Mouse (Mus musculus) forebrain, embryonic 15.5 days (tissue): ENCODE measurements around the gene Dnajc28. TPM values are rescaled to one million over a fixed set of nuclear protein-coding genes. Genes with fewer than 3 reads are reported as not detected.
A peak's percentile ranks its signal among the peaks of the same experiment; 100 is the strongest.

Source experiments
- ATAC-seq: fragments of 200-750 bp; cut with Nextera tagmentation; replicated peaks from 2 replicates; pipeline ENCODE4 v1.8.0; 2017; ENCODE audit warnings: mild to moderate bottlenecking, moderate TSS enrichment, moderate library complexity
- H3K27ac ChIP-seq: fragments of 300-500 bp; sonication (generic); replicated peaks from 2 replicates; pipeline ENCODE4 v1.5.1; 2015; ENCODE audit warnings: mild to moderate bottlenecking, inconsistent platforms
- H3K27me3 ChIP-seq: fragments of 300-500 bp; sonication (generic); 2 replicates; pipeline ENCODE4 v1.6.1; 2015; ENCODE audit warnings: inconsistent platforms
- H3K36me3 ChIP-seq: fragments of 300-500 bp; sonication (generic); 2 replicates; pipeline ENCODE4 v1.6.1; 2015; ENCODE audit warnings: mild to moderate bottlenecking, inconsistent platforms
- H3K4me1 ChIP-seq: fragments of 300-500 bp; sonication (generic); 2 replicates; pipeline ENCODE4 v1.6.1; 2015; ENCODE audit warnings: inconsistent platforms
- H3K4me2 ChIP-seq: fragments of 300-500 bp; sonication (generic); replicated peaks from 2 replicates; pipeline ENCODE4 v1.6.1; 2015; ENCODE audit warnings: mild to moderate bottlenecking, inconsistent platforms
- H3K4me3 ChIP-seq: fragments of 300-500 bp; sonication (generic); 2 replicates; pipeline ENCODE4 v1.5.1; 2015; ENCODE audit warnings: mild to moderate bottlenecking, inconsistent platforms
- H3K9ac ChIP-seq: fragments of 300-500 bp; sonication (generic); replicated peaks from 2 replicates; pipeline ENCODE4 v1.6.1; 2015; ENCODE audit warnings: mild to moderate bottlenecking, inconsistent platforms
- H3K9me3 ChIP-seq: fragments of 300-500 bp; sonication (generic); 2 replicates; pipeline ENCODE4 v1.6.1; 2016; ENCODE audit warnings: inconsistent platforms
- WGBS: fragments of 180-500 bp; shearing (Covaris S2); methylation state at CpG from one replicate; pipeline ENCODE4 v1.1.7; 2015; ENCODE audit warnings: mixed read lengths; 5-methylcytosine and 5-hydroxymethylcytosine counted together
- polyA plus RNA-seq: library from polyadenylated mRNA; unstranded; fragments of >200 nt; fragmentation: Nextera tagmentation; extraction: Ambion mirVana; gene quantifications from 2 replicates; pipeline ENCODE4 v1.2.1, GENCODE M21; 2015

The Dnajc28 gene
- polyA plus RNA-seq, 1 experiment from 2014 or later = 8.0 TPM

DNA sequence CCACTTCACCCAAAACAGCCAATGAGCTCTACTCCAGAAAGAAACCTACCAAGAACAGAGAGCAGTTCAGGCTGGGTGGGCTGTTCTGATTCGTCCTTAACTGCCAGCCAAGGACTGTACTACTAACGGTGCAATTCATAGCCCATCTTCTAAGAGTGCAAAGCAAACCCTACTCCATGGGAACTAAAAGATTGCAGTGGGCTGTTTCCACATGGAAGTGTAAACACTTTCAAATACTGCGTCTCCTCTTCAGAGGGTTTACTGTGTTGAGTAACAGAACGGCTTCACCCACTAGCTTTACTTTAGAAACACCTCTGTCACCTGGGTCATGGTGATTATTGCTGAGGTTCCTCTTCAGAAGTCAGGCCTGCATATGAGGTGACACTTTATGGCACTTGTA lies 17.7 kb downstream of the Dnajc28 start:
- 87% methylated on average over 4 of the region's 4 CpGs for WGBS
- no peaks in the 10 kb centered on the region for H3K36me3 ChIP-seq
- H3K27ac ChIP-seq = no peak overlapping the region
- peaks cover 6% of the 10 kb centered on the region; the same call in 1 of the 2 replicates for H3K27me3 ChIP-seq
- H3K9me3 ChIP-seq = no peaks in the 10 kb centered on the region
- no peak overlapping the region for H3K4me2 ChIP-seq
- no peak overlapping the region for H3K9ac ChIP-seq
- no peak for ATAC-seq
- peaks cover 11% of the 10 kb centered on the region for H3K4me1 ChIP-seq
- H3K4me3 ChIP-seq = no peak overlapping the region

DNA sequence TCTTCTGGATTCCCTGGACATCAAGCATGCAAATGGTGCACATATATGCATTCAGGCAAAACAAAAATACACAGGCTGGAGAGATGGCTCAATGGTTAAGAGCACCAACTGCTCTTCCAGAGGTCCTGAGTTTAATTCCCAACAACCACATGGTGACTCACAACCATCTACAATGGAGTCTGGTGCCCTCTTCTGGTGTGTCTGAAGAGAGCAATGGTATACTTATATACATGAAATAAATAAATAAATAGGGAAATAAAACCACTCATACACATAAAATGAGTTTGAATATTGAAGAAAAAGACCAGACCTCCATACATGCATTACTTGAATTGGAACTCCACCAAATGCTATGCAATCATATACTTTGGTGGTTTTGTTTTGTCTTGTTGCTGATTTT lies 19.6 kb downstream of the Dnajc28 start:
- Histone ChIP-seq H3K4me1 (peaks cover 21% of the 10 kb centered on the region), H3K27ac (no peak overlapping the region), H3K4me3 (no peak overlapping the region), H3K4me2 (no peak overlapping the region), H3K9me3 (no peaks in the 10 kb centered on the region), H3K27me3 (peaks cover 6% of the 10 kb centered on the region; the same call in 1 of the 2 replicates), H3K36me3 (no peaks in the 10 kb centered on the region), H3K9ac (no peak overlapping the region)
- ATAC-seq = no peak

DNA sequence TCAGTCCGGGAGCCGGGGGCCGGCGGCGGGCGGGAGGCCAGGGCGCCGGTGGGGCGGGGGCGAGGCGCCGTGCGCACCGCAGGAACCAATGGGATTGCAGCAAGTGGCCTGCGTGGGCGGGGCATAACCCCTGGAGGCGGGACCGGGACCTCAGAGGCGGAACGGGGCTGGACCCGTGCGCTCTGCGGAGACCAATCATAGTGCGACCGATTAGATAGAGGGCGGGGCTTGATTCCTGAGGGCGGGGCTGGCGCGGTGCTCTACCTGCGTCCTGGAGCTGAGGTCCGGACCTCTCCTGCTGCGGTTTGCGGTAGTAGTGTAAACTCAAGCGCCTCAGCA lies 21.2 kb downstream of the Dnajc28 start, which contains the start of gene Tmem50b:
Gene Tmem50b, minus strand, starts transcription at position 129 of the 339 bp plus-strand sequence.
- H3K27ac ChIP-seq = peak within 1 kb of the TSS; percentile 63
- ATAC-seq = peak; percentile 99
- H3K4me1 ChIP-seq = peaks cover 24% of the 10 kb centered on the region
- H3K36me3 ChIP-seq = no peaks in the 10 kb centered on the region
- peaks cover 6% of the 10 kb centered on the region; the same call in 1 of the 2 replicates for H3K27me3 ChIP-seq
- peak within 1 kb of the TSS; percentile 80 for H3K4me2 ChIP-seq
- peak within 1 kb of the TSS; percentile 66 for H3K4me3 ChIP-seq
- no peaks in the 10 kb centered on the region for H3K9me3 ChIP-seq
- under 1% methylated on average over 34 of the region's 34 CpGs for WGBS
- H3K9ac ChIP-seq = peak within 1 kb of the TSS; percentile 65

DNA sequence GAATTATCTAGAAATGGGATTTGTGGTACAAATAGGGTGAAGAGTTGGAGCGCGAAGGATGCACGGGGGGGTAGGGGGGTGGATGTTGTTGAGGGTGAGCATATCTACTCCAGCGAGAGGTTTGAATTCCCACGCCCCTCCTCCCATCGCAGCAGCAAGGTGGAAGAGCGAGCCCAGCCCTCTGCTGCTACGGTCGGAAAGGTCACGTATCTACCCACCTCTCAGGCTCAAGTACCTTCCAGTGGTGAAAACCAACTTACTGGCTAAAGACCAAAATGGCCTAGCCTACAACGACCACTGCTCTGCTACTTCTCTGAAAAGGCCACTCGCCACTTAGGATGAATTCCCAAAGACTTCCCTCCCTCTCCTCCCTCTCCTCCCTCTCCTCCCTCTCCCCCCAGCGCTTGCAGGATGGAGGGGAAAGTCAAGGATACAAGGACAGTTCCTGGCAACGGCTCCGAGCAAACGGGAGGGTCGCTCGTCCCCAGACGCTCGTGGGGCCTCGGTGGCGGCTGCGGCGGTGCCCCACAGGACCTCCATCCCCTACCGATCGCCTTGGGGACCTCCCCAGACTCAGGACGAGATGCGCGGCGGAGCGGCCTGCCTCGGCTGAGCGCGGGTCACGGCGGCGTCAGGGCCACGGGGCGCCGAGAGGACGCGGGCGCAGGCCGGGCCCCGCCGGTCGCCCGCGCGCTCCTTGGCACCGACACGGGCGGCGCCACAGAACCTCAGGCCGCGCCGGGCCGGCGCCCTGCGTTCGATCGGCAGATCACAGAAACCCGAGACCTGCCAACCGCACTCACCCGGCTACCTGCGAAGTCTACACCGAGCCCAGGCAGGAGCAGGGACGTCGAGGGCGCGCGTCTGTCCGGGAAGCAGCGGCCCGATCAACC lies 21.8 kb downstream of the Dnajc28 start:
- Histone ChIP-seq H3K27me3 (peaks cover 6% of the 10 kb centered on the region; the same call in 1 of the 2 replicates), H3K4me2 (peak overlapping the region; percentile 80), H3K4me1 (peaks cover 24% of the 10 kb centered on the region), H3K27ac (peak overlapping the region; percentile 63), H3K9ac (peak overlapping the region; percentile 65), H3K36me3 (no peaks in the 10 kb centered on the region), H3K4me3 (peak overlapping the region; percentile 66), H3K9me3 (no peaks in the 10 kb centered on the region)
- ATAC-seq = no peak; the same call in 1 of the 2 replicates
- under 1% methylated on average over 75 of the region's 75 CpGs for WGBS

DNA sequence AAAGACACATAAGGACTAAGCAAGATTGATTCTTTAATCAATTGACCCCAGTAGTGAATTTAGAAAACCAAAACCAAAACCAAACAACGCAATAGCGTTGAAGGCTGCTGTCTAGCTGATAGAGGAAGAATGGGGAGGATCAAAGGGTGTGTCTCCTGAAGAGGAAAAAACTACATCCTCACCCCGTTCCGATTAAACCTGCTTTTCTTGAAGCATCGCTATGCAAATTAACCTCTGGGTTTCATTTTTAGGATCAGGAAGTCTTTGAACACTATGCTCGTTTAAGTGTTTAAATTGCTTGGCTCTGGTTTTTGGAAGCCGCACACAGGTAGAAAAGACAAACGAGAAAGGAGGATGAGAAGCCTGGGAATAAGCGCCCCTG lies 22.4 kb downstream of the Dnajc28 start:
- ATAC-seq = no peak

DNA sequence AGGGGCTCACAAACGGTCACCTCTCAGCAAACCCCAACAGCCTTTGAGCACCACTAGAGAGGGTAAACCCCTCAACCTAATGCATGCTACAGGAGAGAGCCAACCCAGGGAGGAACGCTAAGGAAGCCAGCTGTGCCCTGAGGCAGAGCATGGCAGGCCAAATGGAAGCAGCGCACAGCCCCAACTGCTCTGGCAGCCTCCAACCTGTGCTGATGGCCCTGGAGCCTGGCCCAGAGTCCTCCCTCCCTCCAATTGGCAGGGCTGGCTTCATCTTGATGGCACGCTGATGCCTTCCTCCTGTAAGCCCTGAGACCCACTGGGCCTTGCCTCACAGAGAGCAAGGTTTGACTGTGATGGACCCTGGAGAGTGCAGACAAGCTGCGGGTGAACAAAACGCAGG lies 23.8 kb downstream of the Dnajc28 start:
- Histone ChIP-seq H3K9me3 (no peaks in the 10 kb centered on the region), H3K36me3 (no peaks in the 10 kb centered on the region), H3K9ac (no peak overlapping the region), H3K27ac (peak overlapping the region; percentile 16), H3K4me3 (no peak overlapping the region), H3K4me2 (peak overlapping the region; percentile 6; the same call in 1 of the 2 replicates), H3K27me3 (peaks cover 6% of the 10 kb centered on the region; the same call in 1 of the 2 replicates), H3K4me1 (peaks cover 24% of the 10 kb centered on the region)
- no peak for ATAC-seq
- WGBS = 63% methylated on average over 6 of the region's 6 CpGs

More for the DNA sequence above, 22.4 kb downstream of the Dnajc28 start:
- H3K4me2 ChIP-seq = peak overlapping the region; percentile 80
- peaks cover 6% of the 10 kb centered on the region; the same call in 1 of the 2 replicates for H3K27me3 ChIP-seq
- H3K9me3 ChIP-seq = no peaks in the 10 kb centered on the region
- H3K4me3 ChIP-seq = peak overlapping the region; percentile 66
- peak overlapping the region; percentile 65 for H3K9ac ChIP-seq
- no peaks in the 10 kb centered on the region for H3K36me3 ChIP-seq
- no peak overlapping the region for H3K27ac ChIP-seq
- WGBS = 17% methylated on average over 9 of the region's 9 CpGs
- peaks cover 24% of the 10 kb centered on the region for H3K4me1 ChIP-seq

DNA sequence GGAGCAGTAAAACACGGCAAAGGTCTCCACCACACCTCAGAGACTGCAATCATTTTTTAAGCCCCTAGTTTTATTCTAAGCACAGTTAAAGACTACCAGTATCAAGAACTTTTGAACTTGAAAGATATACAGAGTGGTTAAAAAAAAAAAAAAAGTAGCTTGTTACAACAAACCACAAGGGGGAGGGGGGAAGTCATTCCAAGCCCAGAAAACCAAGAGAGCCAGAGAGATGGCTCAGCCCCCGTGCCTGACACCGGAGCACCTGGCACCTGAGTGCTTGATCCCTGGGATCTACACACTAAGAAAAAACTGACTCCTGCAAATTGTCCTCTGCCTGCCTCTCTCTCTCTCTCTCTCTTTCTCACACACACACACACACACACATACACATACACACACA lies 25.6 kb downstream of the Dnajc28 start:
- WGBS = 77% methylated on average over 3 of the region's 3 CpGs
- Histone ChIP-seq H3K4me3 (no peak overlapping the region), H3K36me3 (no peaks in the 10 kb centered on the region), H3K4me2 (no peak overlapping the region), H3K9me3 (no peaks in the 10 kb centered on the region), H3K4me1 (peaks cover 24% of the 10 kb centered on the region), H3K27me3 (no peaks in the 10 kb centered on the region), H3K9ac (no peak overlapping the region), H3K27ac (no peak overlapping the region)
- no peak for ATAC-seq

DNA sequence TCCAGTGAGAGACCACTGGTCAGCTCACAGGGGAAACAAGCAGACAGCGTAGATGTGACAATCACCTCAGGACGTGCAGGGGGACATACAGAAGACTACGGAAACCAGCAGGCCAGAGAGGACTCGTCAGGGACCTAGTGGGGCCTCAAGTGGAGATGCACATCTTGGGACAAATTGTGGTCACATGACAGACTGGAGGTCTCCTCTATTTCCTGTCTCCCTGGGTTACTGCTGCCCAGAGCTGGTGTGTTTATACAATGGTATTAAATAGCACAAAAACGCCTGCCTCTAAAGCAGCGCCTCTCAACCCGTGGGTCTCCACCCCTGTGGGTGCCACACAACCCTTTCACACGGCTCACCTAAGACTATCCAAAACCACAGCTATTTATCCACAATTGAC lies 26.7 kb downstream of the Dnajc28 start:
- Histone ChIP-seq H3K4me3 (no peak overlapping the region), H3K4me2 (no peak overlapping the region), H3K27ac (no peak overlapping the region), H3K36me3 (no peaks in the 10 kb centered on the region), H3K4me1 (peaks cover 19% of the 10 kb centered on the region), H3K9ac (no peak overlapping the region), H3K27me3 (no peaks in the 10 kb centered on the region), H3K9me3 (no peaks in the 10 kb centered on the region)
- WGBS = 82% methylated on average over 8 of the region's 8 CpGs
- no peak for ATAC-seq

DNA sequence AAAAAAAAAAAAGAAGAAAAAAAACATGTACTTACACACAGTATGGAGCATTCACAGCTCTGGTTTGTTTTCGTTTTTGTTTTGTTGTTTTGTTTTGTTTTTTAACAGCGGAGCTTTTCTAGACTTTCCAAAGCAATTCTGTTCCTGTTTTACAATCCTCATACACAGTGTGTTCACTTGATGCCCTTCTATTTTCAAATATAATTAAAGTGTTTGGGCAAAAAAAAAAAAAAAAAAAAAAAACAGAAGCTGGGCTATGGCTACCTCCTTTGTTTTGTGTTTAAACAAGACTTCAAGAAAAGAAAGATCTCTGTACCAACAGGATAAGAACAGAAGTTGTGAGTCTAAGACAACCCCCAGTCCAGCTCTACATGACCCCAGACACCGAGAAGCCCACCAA lies 30.1 kb downstream of the Dnajc28 start:
- 91% methylated on average over 3 of the region's 3 CpGs for WGBS
- peaks cover 3% of the 10 kb centered on the region; the same call in 1 of the 2 replicates for H3K4me1 ChIP-seq
- H3K4me2 ChIP-seq = no peak overlapping the region
- no peak for ATAC-seq
- H3K27me3 ChIP-seq = no peaks in the 10 kb centered on the region
- H3K4me3 ChIP-seq = no peak overlapping the region
- H3K9me3 ChIP-seq = no peaks in the 10 kb centered on the region
- H3K9ac ChIP-seq = no peak overlapping the region
- peaks cover 12% of the 10 kb centered on the region; the same call in 1 of the 2 replicates for H3K36me3 ChIP-seq
- no peak overlapping the region for H3K27ac ChIP-seq

DNA sequence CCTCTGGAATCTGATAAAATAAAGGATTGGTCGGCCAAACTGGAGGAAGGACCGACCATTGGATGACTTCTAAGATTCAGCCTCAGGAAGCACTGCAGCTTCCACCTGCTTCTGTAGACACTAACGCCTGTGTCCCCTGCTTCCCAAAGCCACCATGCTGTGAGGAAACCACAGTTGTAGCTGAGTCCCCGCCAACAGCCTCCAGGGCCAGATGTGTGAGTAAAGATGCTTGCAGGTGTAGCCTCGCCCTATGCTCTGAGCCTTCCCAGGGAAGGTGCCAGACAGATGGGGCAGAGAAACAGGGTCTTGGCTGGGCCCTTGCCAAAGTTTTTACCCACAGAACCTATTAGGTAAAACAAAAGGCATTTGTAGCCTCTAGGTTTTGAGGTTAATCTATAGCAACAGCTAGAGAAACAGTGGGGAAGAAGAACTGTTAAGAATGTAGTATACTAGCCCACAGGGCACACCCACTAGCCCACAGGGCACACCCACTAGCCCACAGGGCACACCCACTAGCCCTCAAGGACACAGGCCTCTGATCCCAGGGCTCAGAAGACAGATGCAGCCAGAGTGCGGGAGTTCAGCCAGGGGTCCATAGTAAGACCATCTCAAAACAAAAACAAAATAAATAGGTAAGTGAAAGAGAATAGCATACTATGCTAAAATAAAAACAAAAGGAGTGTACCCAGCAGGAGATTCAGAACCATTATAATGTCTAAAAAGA lies 30.9 kb downstream of the Dnajc28 start:
- Histone ChIP-seq H3K4me2 (no peak overlapping the region), H3K27me3 (no peaks in the 10 kb centered on the region), H3K36me3 (peaks cover 12% of the 10 kb centered on the region; the same call in 1 of the 2 replicates), H3K4me1 (peaks cover 2% of the 10 kb centered on the region; the same call in 1 of the 2 replicates), H3K9ac (no peak overlapping the region), H3K4me3 (no peak overlapping the region), H3K9me3 (no peaks in the 10 kb centered on the region), H3K27ac (no peak overlapping the region)
- no peak for ATAC-seq
- 56% methylated on average over 6 of the region's 6 CpGs for WGBS

DNA sequence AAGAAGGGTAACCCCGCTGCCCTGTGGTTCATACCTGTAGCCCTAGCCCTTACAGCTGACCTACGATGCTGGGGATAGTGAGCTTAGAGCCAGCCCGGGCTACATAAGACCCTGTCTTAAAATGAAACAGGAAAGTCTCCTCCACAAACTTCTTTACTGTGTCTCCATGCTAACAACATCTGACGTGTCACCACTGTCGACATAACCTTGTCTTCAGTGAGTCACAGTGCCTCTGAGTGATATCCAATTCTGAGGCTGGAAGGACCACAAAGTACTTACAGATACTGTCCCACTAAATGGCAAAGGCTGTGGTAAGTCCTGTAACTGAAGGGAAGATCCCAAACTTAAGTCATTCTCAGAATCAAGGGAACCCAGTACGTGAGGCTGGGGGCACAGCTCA lies 32.6 kb downstream of the Dnajc28 start:
- Histone ChIP-seq H3K9me3 (no peaks in the 10 kb centered on the region), H3K36me3 (peaks cover 14% of the 10 kb centered on the region; the same call in 1 of the 2 replicates), H3K4me1 (no peaks in the 10 kb centered on the region; the same call in 1 of the 2 replicates), H3K27ac (no peak overlapping the region), H3K9ac (no peak overlapping the region), H3K27me3 (no peaks in the 10 kb centered on the region), H3K4me2 (no peak overlapping the region), H3K4me3 (no peak overlapping the region)
- 93% methylated on average over 6 of the region's 6 CpGs for WGBS
- ATAC-seq = no peak

DNA sequence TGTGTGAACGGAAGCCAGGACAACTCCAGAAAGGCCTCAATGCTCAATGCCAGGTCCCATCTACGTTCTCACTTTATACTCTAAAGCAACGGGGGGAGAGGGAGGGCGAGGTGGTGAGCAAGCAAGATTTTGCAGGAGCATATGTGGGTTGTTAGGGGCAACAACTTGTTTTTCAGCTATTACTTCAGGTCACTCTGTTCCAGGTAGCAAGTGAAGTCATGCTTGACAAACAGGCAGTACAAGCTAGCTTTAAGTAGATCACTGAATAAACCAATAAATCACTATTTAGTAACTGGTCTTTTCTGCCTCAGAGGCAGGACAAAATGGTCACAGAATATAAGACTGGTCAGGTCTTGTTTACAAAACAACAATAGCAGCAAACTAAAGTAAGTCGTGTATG lies 33.2 kb downstream of the Dnajc28 start:
- Histone ChIP-seq H3K27ac (no peak overlapping the region), H3K4me1 (no peaks in the 10 kb centered on the region; the same call in 1 of the 2 replicates), H3K36me3 (peaks cover 16% of the 10 kb centered on the region; the same call in 1 of the 2 replicates), H3K27me3 (no peaks in the 10 kb centered on the region), H3K4me3 (no peak overlapping the region), H3K4me2 (no peak overlapping the region), H3K9me3 (no peaks in the 10 kb centered on the region), H3K9ac (no peak overlapping the region)
- 90% methylated on average over 5 of the region's 5 CpGs for WGBS
- no peak for ATAC-seq
